Mouse (Mus musculus) CD4-positive naive resting alpha-beta T cell, adult 57 days (primary cell): ENCODE data around the gene Clrn1. TPM values are rescaled to one million over a fixed set of nuclear protein-coding genes. Genes with fewer than 3 reads are reported as not detected.

Experiments used
- total RNA-seq: library from RNA; stranded (reverse); gene quantifications from one replicate; pipeline ENCODE4 v1.2.4, GENCODE M21; 2023

Gene Clrn1
- not detected for total RNA-seq

GRCm38 (mm10) chr3:58884801-58885573, at the start of gene Clrn1:
TSS of gene Clrn1 (minus strand) at chr3:58885340.

GRCm38 (mm10) chr3:58822211-58822610, 62.9 kb downstream of the Clrn1 start, which contains the start of gene Mindy4b-ps:
TSS of gene Mindy4b-ps (minus strand) at chr3:58822311.

Other genes with a start within 250 kb of the Clrn1 start
- gene Erich6, start 248.1 kb downstream of the Clrn1 start, total RNA-seq, result not detected
- gene Siah2, start 192.9 kb downstream of the Clrn1 start, total RNA-seq, result 58.9 TPM
- not detected for gene Mindy4b-ps, start 63.0 kb downstream of the Clrn1 start, total RNA-seq
- gene Med12l, start 120.5 kb upstream of the Clrn1 start, total RNA-seq, result 1.5 TPM
- 63.8 TPM for gene Gpr171, start 216.5 kb upstream of the Clrn1 start, total RNA-seq